Mouse (Mus musculus) kidney, adult 2 months (tissue): ENCODE results near the gene Ypel1. TPM values are rescaled to one million over a fixed set of nuclear protein-coding genes. Genes with fewer than 3 reads are reported as not detected.

Experiments
- DNase-seq: peaks from one replicate; pipeline ENCODE4 v3.0.0; 2021
- H3K27ac ChIP-seq: fragments of 200-500 bp; 2 replicates; pipeline ENCODE4 v1.5.1; 2012; ENCODE audit warnings: low read depth, low read length, control low read depth, inconsistent platforms; ENCODE audit not compliant: insufficient read depth
- H3K27me3 ChIP-seq: fragments of 200-500 bp; replicated peaks from 2 replicates; pipeline ENCODE4 v1.6.1; 2012; ENCODE audit warnings: mild to moderate bottlenecking, moderate library complexity, low read length, inconsistent platforms; ENCODE audit not compliant: control insufficient read depth, insufficient read depth
- H3K36me3 ChIP-seq: fragments of 200-500 bp; 2 replicates; pipeline ENCODE4 v1.6.1; 2012; ENCODE audit warnings: mild to moderate bottlenecking, moderate library complexity, low read length, inconsistent platforms; ENCODE audit not compliant: control insufficient read depth, insufficient read depth
- H3K4me1 ChIP-seq: fragments of 200-500 bp; 2 replicates; pipeline ENCODE4 v1.6.1; 2011; ENCODE audit warnings: low read length; ENCODE audit not compliant: control insufficient read depth, insufficient read depth
- H3K4me3 ChIP-seq: fragments of 200-500 bp; 2 replicates; pipeline ENCODE4 v1.5.1; 2011; ENCODE audit warnings: mild to moderate bottlenecking, low read depth, low read length, control low read depth; ENCODE audit not compliant: insufficient read depth
- CTCF ChIP-seq: fragments of 200-500 bp; conservative IDR thresholded peaks from 2 replicates; pipeline ENCODE4 v1.5.1; 2011; ENCODE audit warnings: low read depth, mild to moderate bottlenecking, control low read depth, low read length, moderate library complexity, mixed read lengths; ENCODE audit not compliant: insufficient read depth, insufficient read length
- POLR2A ChIP-seq: fragments of 200-500 bp; IDR thresholded peaks from one replicate; pipeline ENCODE4 v1.6.1; 2011; ENCODE audit warnings: low read depth, low read length, control low read depth
- WGBS: fragments of 180-500 bp; shearing (Covaris S2); methylation state at CpG from one replicate; pipeline ENCODE4 v1.1.7; 2018; 5-methylcytosine and 5-hydroxymethylcytosine counted together
- polyA plus RNA-seq: library from polyadenylated mRNA; depleted of rRNA; stranded (reverse); fragments of >200 nt; gene quantifications from 2 replicates; pipeline ENCODE4 v1.2.3, GENCODE M21; 2012

The Ypel1 gene
- polyA plus RNA-seq, 1 experiment = 1.6 TPM

DNA sequence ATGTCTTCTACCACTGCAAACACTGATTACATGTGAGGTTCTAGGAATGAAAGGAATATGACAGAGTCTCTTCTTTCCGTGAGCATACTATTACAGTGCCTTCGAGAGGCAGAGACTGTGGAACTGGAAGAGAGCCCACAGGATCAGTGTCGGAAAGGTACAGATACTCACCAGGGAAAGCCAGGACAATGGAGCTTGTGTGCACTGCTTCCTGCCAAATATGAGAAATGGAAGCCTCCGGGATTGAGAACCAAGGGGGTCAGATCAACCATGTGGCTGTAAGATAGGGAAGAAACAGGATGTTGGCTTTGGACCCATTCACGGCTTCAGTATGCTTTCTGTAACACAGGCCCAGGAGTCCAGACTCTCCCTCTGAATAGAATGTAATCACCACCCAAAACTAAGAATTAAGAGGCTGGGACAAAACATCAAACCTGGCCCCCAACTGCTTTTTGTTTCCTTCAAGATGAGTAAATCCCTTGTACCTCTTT lies 47.9 kb downstream of the Ypel1 start:
- Histone ChIP-seq H3K27me3 (no peaks in the 10 kb centered on the region), H3K27ac (no peak overlapping the region), H3K4me3 (no peak overlapping the region), H3K4me1 (no peaks in the 10 kb centered on the region), H3K36me3 (no peaks in the 10 kb centered on the region)
- TF ChIP-seq CTCF (no peak), POLR2A (no peak)
- no peak for DNase-seq
- 76% methylated on average over 5 of the region's 5 CpGs for WGBS

DNA sequence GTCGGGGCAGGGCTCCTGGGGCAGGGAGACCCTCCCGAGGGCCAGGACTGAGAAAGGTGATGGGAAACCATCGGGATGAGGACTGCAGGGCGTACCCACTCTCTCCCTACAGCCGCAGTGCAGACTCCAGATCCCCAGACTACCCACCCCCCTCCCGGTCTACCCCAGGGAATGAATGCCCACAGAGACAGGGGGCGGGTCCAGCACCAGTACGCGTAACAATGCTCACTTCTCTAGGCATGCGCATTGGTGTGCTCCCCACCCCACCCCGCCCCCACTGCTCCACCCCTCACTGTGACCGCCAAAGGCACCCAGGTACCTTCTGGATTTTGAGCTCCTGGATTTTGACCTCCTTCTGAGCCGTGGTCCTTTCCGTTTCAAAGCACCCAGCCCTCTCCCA lies 52.1 kb downstream of the Ypel1 start:
- no peaks in the 10 kb centered on the region for H3K27me3 ChIP-seq
- no peaks in the 10 kb centered on the region for H3K36me3 ChIP-seq
- no peak for TF ChIP-seq POLR2A
- 74% methylated on average over 14 of the region's 14 CpGs for WGBS
- H3K4me1 ChIP-seq = peaks cover 3% of the 10 kb centered on the region
- H3K4me3 ChIP-seq = no peak overlapping the region
- no peak for DNase-seq
- no peak overlapping the region for H3K27ac ChIP-seq

DNA sequence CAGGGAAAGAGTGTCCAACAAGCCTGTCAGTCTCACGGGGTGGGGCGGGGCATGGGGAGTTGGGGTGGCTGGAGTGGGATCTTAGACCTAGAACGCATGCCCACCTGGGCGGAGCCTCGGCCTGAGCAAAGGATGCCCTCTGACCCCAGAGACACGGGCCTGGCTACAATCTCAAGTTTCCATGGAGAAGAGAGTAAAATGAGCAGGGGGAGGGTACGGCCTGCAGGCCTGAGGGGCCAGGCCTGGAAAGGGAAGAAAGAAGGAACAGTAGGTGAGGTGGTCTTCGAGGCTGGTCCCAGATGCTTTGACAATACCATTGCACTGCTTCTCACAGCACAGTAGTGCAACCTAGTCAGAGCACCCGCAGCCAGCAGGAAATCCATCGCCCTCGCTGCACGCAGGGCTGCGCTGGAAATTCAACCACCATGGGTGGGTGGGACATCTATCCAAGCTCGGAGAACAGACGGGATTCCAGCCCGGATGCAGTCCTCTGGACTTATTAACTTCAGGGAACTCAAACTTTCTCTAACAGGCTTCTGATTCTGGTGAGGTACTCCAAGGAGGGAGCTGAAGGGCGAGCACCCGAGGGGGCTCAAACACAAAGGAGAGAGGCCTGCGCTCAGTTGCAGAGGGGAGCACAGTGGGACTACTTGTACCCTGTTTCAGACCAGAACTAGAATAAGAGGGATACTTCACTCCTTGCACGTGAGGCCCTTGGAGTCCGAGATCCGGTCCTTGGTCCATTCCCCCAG lies 54.8 kb downstream of the Ypel1 start:
- no peak for TF ChIP-seq POLR2A
- DNase-seq = no peak
- H3K4me1 ChIP-seq = peaks cover 3% of the 10 kb centered on the region
- H3K27ac ChIP-seq = no peak overlapping the region
- H3K36me3 ChIP-seq = no peaks in the 10 kb centered on the region
- 39% methylated on average over 22 of the region's 22 CpGs for WGBS
- no peak overlapping the region for H3K4me3 ChIP-seq
- H3K27me3 ChIP-seq = no peaks in the 10 kb centered on the region

DNA sequence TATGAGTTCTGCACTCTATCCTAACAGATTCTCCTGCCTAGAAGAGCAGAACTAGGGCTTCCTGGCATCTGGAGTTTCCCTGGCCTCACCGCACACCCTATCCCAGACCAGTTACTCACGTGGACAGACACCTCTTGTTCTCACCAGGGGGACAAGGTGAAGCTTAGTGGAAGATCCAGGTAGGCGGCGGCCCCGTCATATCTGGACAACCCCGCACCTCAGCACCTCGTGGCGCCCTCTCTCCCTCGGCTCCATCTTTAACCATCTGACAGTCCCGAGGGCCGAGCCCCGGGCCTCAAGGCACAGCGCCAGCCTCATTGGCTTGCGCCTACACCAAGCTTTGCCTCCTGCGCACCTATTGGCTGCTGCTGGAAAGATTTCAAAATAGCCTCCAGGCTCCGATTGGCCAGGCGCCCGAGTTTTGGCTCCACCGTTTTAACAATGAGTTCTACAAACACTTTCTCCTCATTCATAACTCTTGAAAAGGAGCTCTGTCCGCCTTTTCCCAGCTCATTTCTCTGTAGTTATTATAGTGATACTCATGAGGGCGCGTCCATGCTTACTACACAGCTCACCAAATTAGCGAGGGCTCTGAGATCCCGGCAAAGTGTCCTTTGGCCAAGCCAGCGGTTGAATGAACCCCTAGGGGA lies 55.5 kb downstream of the Ypel1 start, which contains the start of gene 2610318N02Rik:
TSS of gene 2610318N02Rik (minus strand) at position 297 of the 650 bp plus-strand sequence.
- WGBS = 2% methylated on average over 25 of the region's 25 CpGs
- no peaks in the 10 kb centered on the region for H3K36me3 ChIP-seq
- peak; percentile 82 for DNase-seq
- no peak within 1 kb of the TSS for H3K27ac ChIP-seq
- peak within 1 kb of the TSS; percentile 23; the same call in 1 of the 2 replicates for H3K4me3 ChIP-seq
- H3K4me1 ChIP-seq = peaks cover 3% of the 10 kb centered on the region
- TF ChIP-seq POLR2A (no peak), CTCF (no peak)
- H3K27me3 ChIP-seq = no peaks in the 10 kb centered on the region

DNA sequence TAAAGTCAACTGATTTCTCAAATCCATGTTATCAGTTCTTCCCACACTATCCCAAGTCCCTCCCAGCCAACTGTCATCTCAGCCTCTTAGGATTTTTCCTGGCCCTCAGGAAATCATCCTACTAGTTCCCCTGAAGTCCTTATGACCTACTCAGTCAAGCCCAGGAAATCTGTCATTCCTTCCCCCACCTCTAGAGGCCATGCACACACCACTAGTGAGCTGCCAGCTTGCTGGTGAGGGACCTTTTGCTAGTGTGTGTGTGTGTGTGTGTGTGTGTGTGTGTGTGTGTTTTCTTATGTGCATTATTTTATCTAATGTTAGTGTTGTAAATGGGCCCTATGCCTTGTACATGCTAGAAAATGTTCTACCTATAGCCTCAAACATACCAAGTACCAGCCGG lies 57.8 kb downstream of the Ypel1 start:
- H3K4me1 ChIP-seq = peaks cover 3% of the 10 kb centered on the region
- H3K36me3 ChIP-seq = no peaks in the 10 kb centered on the region
- no peaks in the 10 kb centered on the region for H3K27me3 ChIP-seq
- no peak overlapping the region for H3K4me3 ChIP-seq
- no peak overlapping the region for H3K27ac ChIP-seq
- TF ChIP-seq POLR2A (no peak), CTCF (peak; percentile 84)
- WGBS = 100% methylated on average over 1 of the region's 1 CpGs
- peak; percentile 69 for DNase-seq

DNA sequence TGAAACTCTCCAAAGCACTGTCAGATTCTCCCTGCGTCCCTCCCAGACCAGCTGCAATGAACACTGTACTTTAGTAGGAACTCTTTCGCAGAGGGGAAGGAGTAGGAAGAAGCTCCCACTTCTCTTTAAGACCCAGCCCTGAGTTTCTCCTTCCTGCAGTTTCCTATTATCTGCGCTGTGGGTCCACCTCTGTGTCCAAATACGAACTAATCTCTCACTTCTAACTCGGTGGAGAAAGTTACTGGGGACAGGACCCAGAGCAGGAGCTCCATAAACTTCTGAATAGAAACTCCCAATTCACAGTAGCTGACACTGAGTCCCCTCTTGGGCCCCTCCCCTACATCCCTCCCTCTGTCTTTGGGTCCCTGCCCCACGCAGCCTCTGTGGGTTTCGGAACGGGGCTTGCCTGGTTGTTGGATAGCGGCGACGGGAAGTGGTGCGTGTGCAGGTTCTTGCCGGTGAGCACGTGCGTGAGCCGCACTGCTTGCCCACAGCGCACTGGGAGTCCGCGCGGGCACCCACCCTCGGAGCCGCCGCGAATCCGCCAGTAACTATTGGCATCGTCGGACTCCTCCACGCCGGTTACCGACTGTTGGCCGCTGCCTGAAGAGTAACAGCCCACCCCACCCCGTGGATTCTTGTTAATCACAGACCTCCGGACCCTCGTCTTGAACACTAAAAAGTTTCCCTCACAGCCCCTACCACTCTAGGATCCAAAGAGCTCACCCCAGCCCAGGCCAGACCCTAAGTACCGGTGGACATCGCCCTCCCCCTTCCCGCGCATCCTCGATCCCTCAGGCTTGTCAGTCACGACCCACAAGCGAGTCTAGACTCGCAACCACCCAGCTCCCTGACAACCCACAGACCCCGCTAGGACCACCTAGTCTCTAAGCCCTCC lies 61.9 kb downstream of the Ypel1 start:
- TF ChIP-seq POLR2A = no peak
- TF ChIP-seq CTCF = peak; percentile 31; the same call in 1 of the 2 replicates
- Histone ChIP-seq H3K4me1 (no peaks in the 10 kb centered on the region), H3K4me3 (peak overlapping the region; percentile 78), H3K27ac (no peak overlapping the region), H3K27me3 (no peaks in the 10 kb centered on the region), H3K36me3 (no peaks in the 10 kb centered on the region)
- no peak for DNase-seq
- whole genome bisulfite sequencing = 7% methylated on average over 43 of the region's 43 CpGs
